Mouse (Mus musculus): Measurements from ENCODE around the gene Gm13278.
"Not testable (repeated sequence)": the region's sequence is repeated elsewhere in the genome, so short reads cannot be mapped to it uniquely, and the experiment has no call there.

Gm13278 gene

GRCm38 (mm10) chr4:88791250-88791649 is at the start of gene Gm13278:
Gene Gm13278 (plus strand): TSS chr4:88791550.
- DNase-seq, result not testable (repeated sequence)

- DNase-seq, result no peak
Observed at GRCm38 (mm10) chr4:88742771-88743371, 48.5 kb upstream of the Gm13278 start.

GRCm38 (mm10) chr4:88744207-88744606 is 47.1 kb upstream of the Gm13278 start:
- DNase-seq, result no peak

GRCm38 (mm10) chr4:88749926-88750325 is 41.4 kb upstream of the Gm13278 start:
- no peak for DNase-seq

GRCm38 (mm10) chr4:88754818-88755340 is 36.5 kb upstream of the Gm13278 start, which contains the start of gene Gm13271:
Gene Gm13271 (plus strand): TSS chr4:88754868.
- DNase-seq, result peak; percentile 67 to 75

GRCm38 (mm10) chr4:88756581-88757513 is 34.5 kb upstream of the Gm13278 start:
- peak in 1 of 2 experiments; percentile 20 for DNase-seq

GRCm38 (mm10) chr4:88757628-88758031 is 33.7 kb upstream of the Gm13278 start:
- peak; percentile 90 to 93 for DNase-seq

GRCm38 (mm10) chr4:88758751-88759150 is 32.6 kb upstream of the Gm13278 start:
- not testable (repeated sequence) for DNase-seq

GRCm38 (mm10) chr4:88759610-88760268 is 31.6 kb upstream of the Gm13278 start, which contains the start of gene Gm13283:
Gene Gm13283 (plus strand): TSS chr4:88760119.
- peak; percentile 37 to 39 for DNase-seq

GRCm38 (mm10) chr4:88760431-88760830 is 30.9 kb upstream of the Gm13278 start:
- peak; percentile 71 to 79 for DNase-seq

- DNase-seq, result peak; percentile 61 to 65
Observed at GRCm38 (mm10) chr4:88761776-88762175, 29.6 kb upstream of the Gm13278 start.

- peak in 1 of 2 experiments; percentile 33 for DNase-seq
Observed at GRCm38 (mm10) chr4:88762341-88762740, 29.0 kb upstream of the Gm13278 start.

- peak; percentile 47 to 55 for DNase-seq
Observed at GRCm38 (mm10) chr4:88763384-88764018, 27.8 kb upstream of the Gm13278 start.

GRCm38 (mm10) chr4:88773534-88773933 is 17.8 kb upstream of the Gm13278 start, which contains the start of gene Gm13290:
Gene Gm13290 (plus strand): TSS chr4:88773834.
- not testable (repeated sequence) for DNase-seq

- DNase-seq, result not testable (repeated sequence)
Observed at GRCm38 (mm10) chr4:88776622-88777021, 14.7 kb upstream of the Gm13278 start, which contains the start of gene Gm13289. Gene Gm13289 (plus strand): TSS chr4:88776922.

GRCm38 (mm10) chr4:88779550-88779949 is 11.8 kb upstream of the Gm13278 start, which contains the start of gene Gm13272:
Gene Gm13272 (plus strand): TSS chr4:88779850.
- DNase-seq, result not testable (repeated sequence)

GRCm38 (mm10) chr4:88780320-88780719 is 11.0 kb upstream of the Gm13278 start:
- DNase-seq, result peak in 1 of 2 experiments; percentile 3

- not testable (repeated sequence) for DNase-seq
Observed at GRCm38 (mm10) chr4:88781831-88782230, 9.5 kb upstream of the Gm13278 start, which contains the start of gene Ifnz. Gene Ifnz (plus strand): TSS chr4:88782131.

GRCm38 (mm10) chr4:88782335-88782734 is 9.0 kb upstream of the Gm13278 start:
- DNase-seq, result not testable (repeated sequence)

- not testable (repeated sequence) for DNase-seq
Observed at GRCm38 (mm10) chr4:88785409-88785808, 5.9 kb upstream of the Gm13278 start, which contains the start of gene Gm13276. Gene Gm13276 (plus strand): TSS chr4:88785709.

GRCm38 (mm10) chr4:88788402-88788801 is 2.9 kb upstream of the Gm13278 start, which contains the start of gene Gm13277:
Gene Gm13277 (plus strand): TSS chr4:88788632.
- DNase-seq, result peak; percentile 73 to 83

All from cerebellum, postnatal 25 days (tissue).